Mouse (Mus musculus) intestine, embryonic 14.5 days (tissue): ENCODE results near the gene C3. TPM values are rescaled to one million over a fixed set of nuclear protein-coding genes. Genes with fewer than 3 reads are reported as not detected.

Experiments
- ATAC-seq: fragments of 200-750 bp; cut with Nextera tagmentation; replicated peaks from 2 replicates; pipeline ENCODE4 v1.8.0; 2017; ENCODE audit warnings: low read depth, moderate number of reproducible peaks, moderate TSS enrichment, moderate library complexity; ENCODE audit not compliant: low FRiP score, low TSS enrichment
- DNase-seq: peaks from one replicate; pipeline ENCODE4 v3.0.0-alpha.2; 2018; ENCODE audit warnings: low spot score
- H3K27ac ChIP-seq: fragments of 300-500 bp; sonication (generic); 2 replicates; pipeline ENCODE4 v1.5.1; 2014; ENCODE audit warnings: low read depth, mild to moderate bottlenecking, control low read depth
- H3K27me3 ChIP-seq: fragments of 300-500 bp; sonication (generic); replicated peaks from 2 replicates; pipeline ENCODE4 v1.6.1; 2014; ENCODE audit warnings: low read length, control low read depth; ENCODE audit not compliant: control insufficient read depth, insufficient read depth
- H3K36me3 ChIP-seq: fragments of 300-500 bp; sonication (generic); 2 replicates; pipeline ENCODE4 v1.6.1; 2014; ENCODE audit warnings: low read length, control low read depth; ENCODE audit not compliant: control insufficient read depth, insufficient read depth
- H3K4me1 ChIP-seq: fragments of 300-500 bp; sonication (generic); replicated peaks from 2 replicates; pipeline ENCODE4 v1.6.1; 2014; ENCODE audit warnings: low read length, control low read depth, mixed read lengths; ENCODE audit not compliant: control insufficient read depth, insufficient read depth
- H3K4me2 ChIP-seq: fragments of 300-500 bp; sonication (generic); 2 replicates; pipeline ENCODE4 v1.6.1; 2014; ENCODE audit warnings: low read length
- H3K4me3 ChIP-seq: fragments of 300-500 bp; sonication (generic); 2 replicates; pipeline ENCODE4 v1.5.1; 2014; ENCODE audit warnings: low read depth, low read length, control low read depth, mixed read lengths
- H3K9ac ChIP-seq: fragments of 300-500 bp; sonication (generic); 2 replicates; pipeline ENCODE4 v1.6.1; 2014; ENCODE audit warnings: mild to moderate bottlenecking, low read length
- H3K9me3 ChIP-seq: fragments of 300-500 bp; sonication (generic); 2 replicates; pipeline ENCODE4 v1.6.1; 2016; ENCODE audit warnings: low read length, control low read depth; ENCODE audit not compliant: control insufficient read depth
- WGBS: fragments of 180-500 bp; shearing (Covaris S2); extraction: QIAGEN DNeasy Blood & Tissue Kit; methylation state at CpG from one replicate; pipeline ENCODE4 v1.1.7; 2014; 5-methylcytosine and 5-hydroxymethylcytosine counted together
- microRNA-seq: library from miRNA; unstranded; fragments of <30 nt; microRNA quantifications from one replicate; pipeline ENCODE4, GENCODE M21; 2016
- polyA plus RNA-seq: library from polyadenylated mRNA; unstranded; fragments of >200 nt; fragmentation: Nextera tagmentation; extraction: Ambion mirVana; gene quantifications from 2 replicates; pipeline ENCODE4 v1.2.1, GENCODE M21; 2014

Gene C3
- polyA plus RNA-seq, 1 experiment from 2014 or later: 0.66 TPM

GRCm38 (mm10) chr17:57180363-57180762, 47.6 kb downstream of the C3 start:
- no peak overlapping the region for H3K4me2 ChIP-seq
- H3K4me3 ChIP-seq: no peak overlapping the region
- ATAC-seq (no peak), DNase-seq (no peak)
- H3K36me3 ChIP-seq: no peaks in the 10 kb centered on the region
- WGBS: 29% methylated on average over 8 of the region's 8 CpGs
- no peaks in the 10 kb centered on the region for H3K4me1 ChIP-seq
- H3K27ac ChIP-seq: no peak overlapping the region
- H3K9ac ChIP-seq: no peak overlapping the region
- 0 out of 2 replicates have a peak, but pooled peaks cover 3% of the 10 kb centered on the region for H3K27me3 ChIP-seq
- no peaks in the 10 kb centered on the region for H3K9me3 ChIP-seq

GRCm38 (mm10) chr17:57173351-57173750, 54.6 kb downstream of the C3 start:
- 58% methylated on average over 4 of the region's 4 CpGs for WGBS
- Histone ChIP-seq H3K9me3 (peaks cover 6% of the 10 kb centered on the region), H3K27ac (no peak overlapping the region), H3K27me3 (no peaks in the 10 kb centered on the region), H3K4me3 (no peak overlapping the region), H3K36me3 (no peaks in the 10 kb centered on the region), H3K4me2 (no peak overlapping the region), H3K9ac (no peak overlapping the region), H3K4me1 (no peaks in the 10 kb centered on the region)
- DNase-seq (no peak), ATAC-seq (no peak)

- H3K4me2 ChIP-seq: no peak overlapping the region
- H3K36me3 ChIP-seq: no peaks in the 10 kb centered on the region
- H3K4me1 ChIP-seq: no peaks in the 10 kb centered on the region
- H3K27ac ChIP-seq: no peak overlapping the region
- no peak overlapping the region for H3K9ac ChIP-seq
- peaks cover 6% of the 10 kb centered on the region for H3K9me3 ChIP-seq
- DNase-seq: no peak
- no peaks in the 10 kb centered on the region for H3K27me3 ChIP-seq
- no peak overlapping the region for H3K4me3 ChIP-seq
- 69% methylated on average over 5 of the region's 5 CpGs for WGBS
- ATAC-seq: no peak
Observed at GRCm38 (mm10) chr17:57172378-57172777, 55.6 kb downstream of the C3 start.

- Histone ChIP-seq H3K27me3 (no peaks in the 10 kb centered on the region), H3K4me2 (no peak overlapping the region), H3K27ac (no peak overlapping the region), H3K4me1 (no peaks in the 10 kb centered on the region), H3K9ac (no peak overlapping the region), H3K4me3 (no peak overlapping the region), H3K36me3 (no peaks in the 10 kb centered on the region), H3K9me3 (peaks cover 6% of the 10 kb centered on the region)
- ATAC-seq: no peak
- no peak for DNase-seq
- 50% methylated on average over 5 of the region's 5 CpGs for WGBS
Observed at GRCm38 (mm10) chr17:57170616-57171260, 57.2 kb downstream of the C3 start.

GRCm38 (mm10) chr17:57166800-57167791, 60.8 kb downstream of the C3 start:
- Histone ChIP-seq H3K4me1 (no peaks in the 10 kb centered on the region), H3K27me3 (no peaks in the 10 kb centered on the region), H3K9me3 (peaks cover 6% of the 10 kb centered on the region), H3K9ac (no peak overlapping the region), H3K4me2 (0 out of 2 replicates have a peak overlapping the region, but pooled peaks have one; percentile 18), H3K27ac (no peak overlapping the region), H3K36me3 (no peaks in the 10 kb centered on the region), H3K4me3 (no peak overlapping the region)
- ATAC-seq (peak; percentile 73), DNase-seq (peak; percentile 96)
- WGBS: 14% methylated on average over 10 of the region's 11 CpGs

Small RNA genes within 50 kb of the gene (microRNA-seq; reads per million reads assigned to microRNA genes)
- not detected for gene Mir6978

Other genes starting within 250 kb of the C3 start
- 0.09 and 0.28 TPM in 2 replicates for gene Acer1, start 246.0 kb downstream of the C3 start, polyA plus RNA-seq
- gene Clpp, start 237.8 kb downstream of the C3 start, polyA plus RNA-seq: 186 and 190 TPM in 2 replicates
- gene Alkbh7, start 230.8 kb downstream of the C3 start, polyA plus RNA-seq: 48.0 and 49.1 TPM in 2 replicates
- not detected in 2 replicates for gene Pspn, start 228.1 kb downstream of the C3 start, polyA plus RNA-seq
- gene Gtf2f1, start 216.8 kb downstream of the C3 start, polyA plus RNA-seq: 60.5 and 64.2 TPM in 2 replicates
- gene Gm17949, start 216.7 kb downstream of the C3 start, polyA plus RNA-seq: 0.15 and 0.20 TPM in 2 replicates
- 45.9 and 59.1 TPM in 2 replicates for gene Khsrp, start 196.6 kb downstream of the C3 start, polyA plus RNA-seq
- gene Slc25a41, start 186.5 kb downstream of the C3 start, polyA plus RNA-seq: not detected in 2 replicates
- 60.3 and 75.4 TPM in 2 replicates for gene Crb3, start 169.0 kb downstream of the C3 start, polyA plus RNA-seq
- 11.2 and 12.2 TPM in 2 replicates for gene Slc25a23, start 168.3 kb downstream of the C3 start, polyA plus RNA-seq
- 6.3 and 6.4 TPM in 2 replicates for gene Dennd1c, start 149.6 kb downstream of the C3 start, polyA plus RNA-seq
- gene Tubb4a, start 140.4 kb downstream of the C3 start, polyA plus RNA-seq: 36.4 and 43.1 TPM in 2 replicates
- gene Tnfsf9, start 122.8 kb downstream of the C3 start, polyA plus RNA-seq: 10.4 and 10.8 TPM in 2 replicates
- not detected in 2 replicates for gene Cd70, start 78.4 kb downstream of the C3 start, polyA plus RNA-seq
- 0.19 TPM in 1 of 2 replicates, not detected in the other for gene Tnfsf14, start 34.0 kb downstream of the C3 start, polyA plus RNA-seq
- 34.1 and 37.1 TPM in 2 replicates for gene Gpr108, start 20.3 kb upstream of the C3 start, polyA plus RNA-seq
- 40.5 and 41.6 TPM in 2 replicates for gene Trip10, start 21.3 kb upstream of the C3 start, polyA plus RNA-seq
- 2.1 and 3.8 TPM in 2 replicates for gene Vav1, start 51.0 kb upstream of the C3 start, polyA plus RNA-seq
- gene Adgre1, start 130.6 kb upstream of the C3 start, polyA plus RNA-seq: 5.1 and 6.2 TPM in 2 replicates